Mouse (Mus musculus) CD4-positive, CD25-positive, alpha-beta regulatory T cell, adult 4 months (primary cell): Measurements from ENCODE around the gene Gm364. TPM values are rescaled to one million over a fixed set of nuclear protein-coding genes. Genes with fewer than 3 reads are reported as not detected.

Source experiments
- polyA plus RNA-seq, 2 experiments: library from polyadenylated mRNA; unstranded; fragments of 100-300 nt; shearing (Covaris generic); gene quantifications; one replicate each; pipeline ENCODE4 v1.2.1; 2017

Gene Gm364
- polyA plus RNA-seq, 2 experiments from 2014 or later: not detected

Other genes starting within 250 kb of the Gm364 start
- 10 to 100 TPM; 31.4 to 42.4 TPM for gene Cd40lg, start 197.0 kb upstream of the Gm364 start, polyA plus RNA-seq
- 100 to 1,000 TPM in 1 of 2 experiments, 10 to 100 TPM in 1; 80.3 to 107 TPM for gene Arhgef6, start 70.4 kb upstream of the Gm364 start, polyA plus RNA-seq
- gene Rbmx, start 16.1 kb upstream of the Gm364 start, polyA plus RNA-seq: 10 to 100 TPM; 74.9 to 92.2 TPM
- not detected for gene Gpr101, start 94.6 kb downstream of the Gm364 start, polyA plus RNA-seq